Mouse (Mus musculus) embryonic facial prominence, embryonic 15.5 days (tissue): ENCODE data around the gene Ccdc90b. TPM values are rescaled to one million over a fixed set of nuclear protein-coding genes. Genes with fewer than 3 reads are reported as not detected.
A peak's percentile ranks its signal among the peaks of the same experiment; 100 is the strongest.

Experiments
- ATAC-seq: fragments of 200-750 bp; cut with Nextera tagmentation; 2 replicates; pipeline ENCODE4 v1.8.0; 2017; ENCODE audit warnings: low read depth, moderate TSS enrichment; ENCODE audit not compliant: insufficient number of reproducible peaks, low FRiP score, low TSS enrichment
- H3K27ac ChIP-seq: fragments of 300-500 bp; sonication (generic); replicated peaks from 2 replicates; pipeline ENCODE4 v1.5.1; 2015; ENCODE audit warnings: mild to moderate bottlenecking, inconsistent platforms
- H3K27me3 ChIP-seq: fragments of 300-500 bp; sonication (generic); 2 replicates; pipeline ENCODE4 v1.6.1; 2015; ENCODE audit warnings: inconsistent platforms
- H3K36me3 ChIP-seq: fragments of 300-500 bp; sonication (generic); 2 replicates; pipeline ENCODE4 v1.6.1; 2015; ENCODE audit warnings: mild to moderate bottlenecking, inconsistent platforms
- H3K4me1 ChIP-seq: fragments of 300-500 bp; sonication (generic); 2 replicates; pipeline ENCODE4 v1.6.1; 2015; ENCODE audit warnings: inconsistent platforms
- H3K4me2 ChIP-seq: fragments of 300-500 bp; sonication (generic); replicated peaks from 2 replicates; pipeline ENCODE4 v1.6.1; 2015; ENCODE audit warnings: mild to moderate bottlenecking, inconsistent platforms
- H3K4me3 ChIP-seq: fragments of 300-500 bp; sonication (generic); replicated peaks from 2 replicates; pipeline ENCODE4 v1.5.1; 2015; ENCODE audit warnings: mild to moderate bottlenecking, inconsistent platforms
- H3K9ac ChIP-seq: fragments of 300-500 bp; sonication (generic); 2 replicates; pipeline ENCODE4 v1.6.1; 2015; ENCODE audit warnings: inconsistent platforms
- H3K9me3 ChIP-seq: fragments of 300-500 bp; sonication (generic); replicated peaks from 2 replicates; pipeline ENCODE4 v1.6.1; 2016; ENCODE audit warnings: inconsistent platforms
- WGBS: fragments of 180-500 bp; shearing (Covaris S2); methylation state at CpG from one replicate; pipeline ENCODE4 v1.1.7; 2015; 5-methylcytosine and 5-hydroxymethylcytosine counted together
- polyA plus RNA-seq: library from polyadenylated mRNA; unstranded; fragments of >200 nt; fragmentation: Nextera tagmentation; extraction: Ambion mirVana; gene quantifications from 2 replicates; pipeline ENCODE4 v1.2.1, GENCODE M21; 2015

Gene Ccdc90b
- polyA plus RNA-seq = 47.0 and 47.9 TPM in 2 replicates

DNA sequence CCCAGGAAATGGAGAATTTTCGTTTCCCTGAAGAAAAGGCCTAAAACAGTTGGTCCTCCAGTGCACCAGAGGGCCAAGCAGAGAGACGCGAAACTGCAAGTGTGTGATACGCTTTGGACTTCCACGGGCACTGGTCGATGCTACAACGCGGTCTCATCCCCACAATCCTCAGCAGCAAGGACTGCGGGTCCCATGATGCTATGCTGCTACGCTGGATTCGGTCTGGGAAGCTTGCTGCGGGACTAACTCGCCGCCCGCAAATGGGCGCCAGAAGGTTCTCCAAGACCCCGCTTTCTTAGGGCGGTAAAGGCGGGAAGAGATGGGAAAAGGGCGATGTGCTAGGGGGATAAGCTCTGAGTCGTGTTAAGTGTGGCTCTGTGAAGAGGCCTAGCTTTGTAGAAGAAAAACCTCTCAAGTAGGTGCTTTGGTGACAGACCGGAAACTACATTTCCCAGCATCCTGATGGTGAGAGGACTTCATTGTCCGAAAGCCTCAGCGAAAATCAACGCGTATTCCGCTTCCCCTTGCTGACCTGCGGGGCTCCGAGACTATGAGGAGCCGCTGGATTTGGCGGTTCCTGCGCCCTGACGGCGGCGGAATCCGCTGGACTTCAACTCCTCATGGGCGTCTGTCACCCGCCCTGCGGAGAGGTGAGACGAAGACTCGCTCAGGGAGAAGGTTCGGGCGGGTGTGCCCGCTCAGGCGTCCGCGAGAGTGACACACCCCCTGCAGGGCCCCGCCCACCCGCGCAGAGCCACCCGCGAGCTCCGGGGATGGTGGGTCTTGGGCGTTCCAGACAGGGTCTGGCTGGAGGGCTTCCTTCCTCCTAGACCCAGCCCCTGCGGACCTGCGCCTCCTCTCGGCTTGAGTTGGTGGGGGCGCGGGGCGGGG is at the start of gene Ccdc90b:
TSS of gene Ccdc90b (plus strand) at position 164 of the 891 bp plus-strand sequence.
- Histone ChIP-seq H3K36me3 (0 out of 2 replicates have a peak, but pooled peaks cover 3% of the 10 kb centered on the region), H3K27me3 (no peaks in the 10 kb centered on the region), H3K4me1 (0 out of 2 replicates have a peak, but pooled peaks cover 5% of the 10 kb centered on the region), H3K9me3 (no peaks in the 10 kb centered on the region), H3K27ac (peak within 1 kb of the TSS; percentile 98), H3K4me3 (peak within 1 kb of the TSS; percentile 73), H3K9ac (peak within 1 kb of the TSS; percentile 69), H3K4me2 (peak within 1 kb of the TSS; percentile 50)
- WGBS = under 1% methylated on average over 60 of the region's 60 CpGs
- peak; percentile 97 for ATAC-seq

DNA sequence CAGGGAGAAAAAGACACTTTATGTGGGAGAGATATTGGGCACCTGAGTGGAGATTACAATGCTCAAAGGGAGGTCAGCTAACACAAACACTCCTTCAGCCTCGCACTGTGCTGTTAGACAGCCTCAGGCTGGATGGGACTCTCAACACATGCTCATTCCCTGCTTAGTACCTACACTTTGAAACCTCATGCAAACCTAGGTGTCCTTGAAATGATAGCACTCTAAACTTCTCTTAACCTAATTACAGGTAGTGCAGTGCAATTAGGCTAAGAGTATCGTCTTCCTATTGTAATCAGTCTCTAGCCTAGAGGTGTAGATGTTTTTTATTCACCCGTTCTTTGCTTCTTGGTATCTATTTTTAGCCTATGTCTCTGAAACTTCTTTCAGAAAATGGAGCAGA is 40.6 kb upstream of the Ccdc90b start:
- no peaks in the 10 kb centered on the region for H3K36me3 ChIP-seq
- H3K4me1 ChIP-seq = no peaks in the 10 kb centered on the region
- H3K4me3 ChIP-seq = no peak overlapping the region
- no peaks in the 10 kb centered on the region for H3K9me3 ChIP-seq
- WGBS = 39% methylated on average over 3 of the region's 3 CpGs
- no peak overlapping the region for H3K4me2 ChIP-seq
- no peaks in the 10 kb centered on the region for H3K27me3 ChIP-seq
- no peak overlapping the region for H3K27ac ChIP-seq
- H3K9ac ChIP-seq = no peak overlapping the region
- ATAC-seq = no peak

GRCm38 (mm10) chr7:92520820-92521219 is 40.1 kb upstream of the Ccdc90b start:
- H3K27ac ChIP-seq = no peak overlapping the region
- H3K9ac ChIP-seq = no peak overlapping the region
- no peaks in the 10 kb centered on the region for H3K27me3 ChIP-seq
- no peak overlapping the region for H3K4me3 ChIP-seq
- no peaks in the 10 kb centered on the region for H3K4me1 ChIP-seq
- H3K9me3 ChIP-seq = no peaks in the 10 kb centered on the region
- no peak for ATAC-seq
- no peak overlapping the region for H3K4me2 ChIP-seq
- H3K36me3 ChIP-seq = no peaks in the 10 kb centered on the region
- WGBS = 25% methylated on average over 4 of the region's 4 CpGs

DNA sequence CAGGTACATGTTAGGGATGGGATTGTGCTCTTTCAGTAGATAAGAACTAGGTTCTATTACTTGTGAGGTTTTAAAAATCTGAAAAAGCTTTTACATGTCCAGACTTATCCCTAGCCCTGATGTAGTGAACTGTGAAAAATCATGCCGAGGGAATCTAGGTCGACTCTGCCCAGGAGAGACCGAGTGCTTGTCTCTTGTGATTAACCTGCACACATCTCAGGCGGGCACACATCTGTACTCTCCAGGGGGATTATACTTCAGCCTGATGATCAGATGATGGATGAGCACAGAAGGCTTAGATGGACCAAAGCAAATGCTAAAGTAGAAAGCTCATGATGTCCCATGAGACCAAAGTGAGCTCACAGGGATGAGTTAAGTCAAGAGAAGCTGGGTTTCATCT is 31.7 kb upstream of the Ccdc90b start:
- Histone ChIP-seq H3K4me3 (no peak overlapping the region), H3K36me3 (no peaks in the 10 kb centered on the region), H3K4me1 (no peaks in the 10 kb centered on the region), H3K4me2 (no peak overlapping the region), H3K9ac (no peak overlapping the region), H3K27ac (no peak overlapping the region), H3K27me3 (no peaks in the 10 kb centered on the region), H3K9me3 (no peaks in the 10 kb centered on the region)
- WGBS = 68% methylated on average over 4 of the region's 4 CpGs
- no peak for ATAC-seq

- Histone ChIP-seq H3K9ac (no peak overlapping the region), H3K4me1 (no peaks in the 10 kb centered on the region), H3K27ac (no peak overlapping the region), H3K9me3 (no peaks in the 10 kb centered on the region), H3K4me2 (no peak overlapping the region), H3K4me3 (no peak overlapping the region), H3K27me3 (no peaks in the 10 kb centered on the region), H3K36me3 (no peaks in the 10 kb centered on the region)
- no peak for ATAC-seq
- 28% methylated on average over 6 of the region's 6 CpGs for WGBS
These were observed 28.5 kb upstream of the Ccdc90b start for GRCm38 (mm10) chr7:92532351-92533036.

GRCm38 (mm10) chr7:92546763-92547162 is 14.2 kb upstream of the Ccdc90b start:
- Histone ChIP-seq H3K4me1 (no peaks in the 10 kb centered on the region), H3K9me3 (no peaks in the 10 kb centered on the region), H3K4me3 (no peak overlapping the region), H3K27me3 (no peaks in the 10 kb centered on the region), H3K4me2 (no peak overlapping the region), H3K9ac (no peak overlapping the region), H3K27ac (no peak overlapping the region), H3K36me3 (no peaks in the 10 kb centered on the region)
- WGBS = 72% methylated on average over 2 of the region's 2 CpGs
- ATAC-seq = no peak

DNA sequence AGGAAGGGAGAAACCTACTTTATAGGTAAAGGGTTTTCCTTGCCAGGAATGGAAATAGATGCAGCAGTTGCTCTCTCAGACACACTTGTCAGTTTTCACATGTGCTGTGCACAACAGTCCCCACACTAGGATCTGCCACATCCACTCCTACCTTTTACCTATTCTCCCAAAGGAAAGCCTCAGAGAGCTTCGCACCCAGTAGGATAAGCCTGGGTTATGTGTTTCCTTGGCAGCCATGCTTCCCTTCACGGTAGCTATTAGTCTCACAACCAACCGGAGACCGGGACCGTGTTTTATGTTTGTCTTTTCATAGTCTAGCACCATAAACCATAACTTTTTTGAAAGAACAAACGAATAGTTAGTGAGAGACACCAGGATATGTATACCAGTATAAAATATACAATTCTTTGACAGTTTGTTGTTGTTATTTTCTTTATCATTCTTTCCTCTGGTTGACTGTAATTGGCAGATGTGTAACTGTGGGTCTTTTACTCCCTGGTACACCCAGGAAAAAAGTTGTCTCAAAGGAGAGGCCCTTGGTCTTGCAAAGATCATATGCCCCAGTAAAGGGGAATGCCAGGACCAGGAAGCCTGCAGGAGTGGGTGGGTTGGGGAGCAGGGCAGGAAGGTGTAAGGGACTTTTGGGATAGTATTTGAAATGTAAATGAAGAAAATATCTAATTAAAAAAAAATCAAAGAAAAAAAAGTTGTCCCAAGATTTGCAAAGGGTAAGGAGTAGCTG is 10.5 kb upstream of the Ccdc90b start:
- ATAC-seq = no peak
- WGBS = 85% methylated on average over 6 of the region's 6 CpGs

GRCm38 (mm10) chr7:92550990-92551392 is 10.0 kb upstream of the Ccdc90b start:
- Histone ChIP-seq H3K9me3 (no peaks in the 10 kb centered on the region), H3K4me1 (no peaks in the 10 kb centered on the region), H3K4me2 (no peak overlapping the region), H3K36me3 (no peaks in the 10 kb centered on the region), H3K27me3 (no peaks in the 10 kb centered on the region), H3K27ac (no peak overlapping the region), H3K4me3 (no peak overlapping the region), H3K9ac (no peak overlapping the region)
- no peak for ATAC-seq
- 51% methylated on average over 4 of the region's 4 CpGs for WGBS

More for the DNA sequence above, 10.5 kb upstream of the Ccdc90b start:
- Histone ChIP-seq H3K9ac (no peak overlapping the region), H3K4me1 (no peaks in the 10 kb centered on the region), H3K27ac (no peak overlapping the region), H3K4me2 (no peak overlapping the region), H3K36me3 (no peaks in the 10 kb centered on the region), H3K9me3 (no peaks in the 10 kb centered on the region), H3K4me3 (no peak overlapping the region), H3K27me3 (no peaks in the 10 kb centered on the region)

GRCm38 (mm10) chr7:92558744-92559143 is 2.2 kb upstream of the Ccdc90b start:
- Histone ChIP-seq H3K4me3 (no peak overlapping the region), H3K4me1 (0 out of 2 replicates have a peak, but pooled peaks cover 5% of the 10 kb centered on the region), H3K27me3 (no peaks in the 10 kb centered on the region), H3K36me3 (no peaks in the 10 kb centered on the region), H3K9me3 (no peaks in the 10 kb centered on the region), H3K27ac (no peak overlapping the region), H3K9ac (no peak overlapping the region), H3K4me2 (no peak overlapping the region)
- WGBS = 91% methylated on average over 2 of the region's 2 CpGs
- ATAC-seq = no peak

DNA sequence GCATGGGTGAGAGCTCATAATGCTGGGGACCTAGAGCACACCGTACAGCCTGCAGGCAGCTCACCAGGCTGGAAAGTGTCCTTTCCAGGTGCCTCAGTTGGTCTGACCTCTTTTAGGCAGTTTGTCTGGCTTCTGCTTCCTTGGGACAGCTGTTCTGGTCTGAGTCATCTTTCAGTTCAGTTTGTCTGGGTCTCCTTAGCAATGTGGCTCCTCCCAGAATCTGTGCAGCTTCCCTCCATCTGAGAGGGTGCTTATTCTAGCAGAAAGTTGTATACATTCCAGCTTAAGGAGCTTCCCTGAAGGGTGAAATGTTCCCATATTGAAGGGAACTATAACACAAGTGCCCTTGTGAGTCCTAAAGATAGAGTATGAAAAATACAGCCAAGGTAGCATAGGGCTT is 5.8 kb downstream of the Ccdc90b start:
- H3K9me3 ChIP-seq = no peaks in the 10 kb centered on the region
- no peak overlapping the region for H3K27ac ChIP-seq
- H3K27me3 ChIP-seq = no peaks in the 10 kb centered on the region
- WGBS = 96% methylated on average over 1 of the region's 1 CpGs
- H3K9ac ChIP-seq = no peak overlapping the region
- no peak overlapping the region for H3K4me3 ChIP-seq
- H3K4me1 ChIP-seq = 0 out of 2 replicates have a peak, but pooled peaks cover 5% of the 10 kb centered on the region
- H3K4me2 ChIP-seq = no peak overlapping the region
- ATAC-seq = no peak
- peaks cover 17% of the 10 kb centered on the region for H3K36me3 ChIP-seq
